Comparison of ENCODE assay signal across 8 mouse cellular contexts in genomic region chr11:120616617-120617294, GRCm38 (mm10). TPM values are rescaled to one million over a fixed set of nuclear protein-coding genes. Genes with fewer than 3 reads are reported as not detected.
DNase-seq lines count a peak whose midpoint lies in the region; ATAC-seq lines count a peak whose summit lies in the region.

No protein-coding gene starts in this region.

- peak overlapping the region; percentile 78 for H3K27ac ChIP-seq in heart, embryonic 15.5 days
- H3K27ac ChIP-seq in embryonic facial prominence, embryonic 13.5 days = peak overlapping the region; percentile 75; the same call in 1 of the 2 replicates

- 34% methylated on average over 4 of the region's 4 CpGs for WGBS in heart, embryonic 15.5 days
- WGBS in embryonic facial prominence, embryonic 13.5 days = 56% methylated on average over 4 of the region's 4 CpGs

- DNase-seq in heart, postnatal 25 days (ENCODE audit: low spot score) = no peak
- DNase-seq in kidney, adult 11 months = peak; percentile 82
- DNase-seq in right cerebral cortex, postnatal 14 days = no peak
- DNase-seq in adipocyte (ENCODE audit: low spot score) = no peak

- peaks cover 54% of the 10 kb centered on the region for H3K36me3 ChIP-seq in heart, embryonic 15.5 days
- H3K36me3 ChIP-seq in embryonic facial prominence, embryonic 13.5 days = peaks cover 68% of the 10 kb centered on the region

- peak overlapping the region; percentile 80 for H3K9ac ChIP-seq in heart, embryonic 15.5 days
- peak overlapping the region; percentile 88 for H3K9ac ChIP-seq in embryonic facial prominence, embryonic 13.5 days

- ATAC-seq in heart, embryonic 15.5 days (replicated peaks; ENCODE audit: insufficient number of reproducible peaks, insufficient read depth, low FRiP score, low read depth) = no peak
- ATAC-seq in embryonic facial prominence, embryonic 13.5 days (ENCODE audit: insufficient number of reproducible peaks, insufficient read depth, low FRiP score, low TSS enrichment, low read depth) = no peak
- ATAC-seq in megakaryocyte-erythroid progenitor cell, adult 5-6 weeks (replicated peaks; ENCODE audit: low FRiP score, low TSS enrichment, poor library complexity, severe bottlenecking) = peak; percentile 27
- no peak for ATAC-seq in megakaryocyte progenitor cell, adult 5-6 weeks (replicated peaks; ENCODE audit: poor library complexity)

- intact Hi-C loops in heart, postnatal 25 days (cut with DNase I) = no loop called here

- peaks cover 21% of the 10 kb centered on the region for H3K4me1 ChIP-seq in heart, embryonic 15.5 days (replicated peaks)
- H3K4me1 ChIP-seq in embryonic facial prominence, embryonic 13.5 days = peaks cover 17% of the 10 kb centered on the region

- H3K9me3 ChIP-seq in heart, embryonic 15.5 days (replicated peaks) = no peaks in the 10 kb centered on the region
- H3K9me3 ChIP-seq in embryonic facial prominence, embryonic 13.5 days = no peaks in the 10 kb centered on the region

- H3K27me3 ChIP-seq in heart, embryonic 15.5 days = no peaks in the 10 kb centered on the region
- H3K27me3 ChIP-seq in embryonic facial prominence, embryonic 13.5 days = no peaks in the 10 kb centered on the region

- peak overlapping the region; percentile 84 for H3K4me3 ChIP-seq in heart, embryonic 15.5 days
- peak overlapping the region; percentile 86 for H3K4me3 ChIP-seq in embryonic facial prominence, embryonic 13.5 days

- H3K4me2 ChIP-seq in heart, embryonic 15.5 days = peak overlapping the region; percentile 87
- H3K4me2 ChIP-seq in embryonic facial prominence, embryonic 13.5 days = peak overlapping the region; percentile 78

RNA-seq across cellular contexts. Expression of gene Pcyt2, which starts 1.0 kb away (rescaled TPM):
- 80.3 and 111 TPM in 2 replicates for polyA plus RNA-seq in heart, embryonic 15.5 days (2015; fragmentation: Nextera tagmentation; extraction: Ambion mirVana)
- total RNA-seq in heart, postnatal 25 days (2021) = 10 to 100 TPM; 54.2 to 59.3 TPM
- 150 and 152 TPM in 2 replicates for polyA plus RNA-seq in embryonic facial prominence, embryonic 13.5 days (2015; fragmentation: Nextera tagmentation; extraction: Ambion mirVana)
- total RNA-seq in megakaryocyte-erythroid progenitor cell, adult 5-6 weeks (2014; fragmentation: Nextera tagmentation) = 74.6 and 87.3 TPM in 2 replicates
- 28.5 and 29.6 TPM in 2 replicates for total RNA-seq in megakaryocyte-erythroid progenitor cell, adult 5-6 weeks (2017)
- 15.9 and 20.2 TPM in 2 replicates for total RNA-seq in megakaryocyte progenitor cell, adult 5-6 weeks (2015)
- 23.8 and 24.5 TPM in 2 replicates for total RNA-seq in megakaryocyte progenitor cell, adult 5-6 weeks (2017)

RNA-seq across cellular contexts. Expression of gene Sirt7, which starts 8.3 kb away (rescaled TPM):
- 17.6 and 25.1 TPM in 2 replicates for polyA plus RNA-seq in heart, embryonic 15.5 days (2015; fragmentation: Nextera tagmentation; extraction: Ambion mirVana)
- 1 to 10 TPM; 7.7 to 8.3 TPM for total RNA-seq in heart, postnatal 25 days (2021)
- polyA plus RNA-seq in embryonic facial prominence, embryonic 13.5 days (2015; fragmentation: Nextera tagmentation; extraction: Ambion mirVana) = 26.6 and 30.0 TPM in 2 replicates
- 62.8 and 79.3 TPM in 2 replicates for total RNA-seq in megakaryocyte-erythroid progenitor cell, adult 5-6 weeks (2014; fragmentation: Nextera tagmentation)
- total RNA-seq in megakaryocyte-erythroid progenitor cell, adult 5-6 weeks (2017) = 39.8 and 48.3 TPM in 2 replicates
- 22.9 and 24.2 TPM in 2 replicates for total RNA-seq in megakaryocyte progenitor cell, adult 5-6 weeks (2015)
- total RNA-seq in megakaryocyte progenitor cell, adult 5-6 weeks (2017) = 60.4 and 63.4 TPM in 2 replicates

RNA-seq across cellular contexts. Expression of gene Npb, which starts 8.5 kb away (rescaled TPM):
- polyA plus RNA-seq in heart, embryonic 15.5 days (2015; fragmentation: Nextera tagmentation; extraction: Ambion mirVana) = 11.7 and 13.0 TPM in 2 replicates
- not detected for total RNA-seq in heart, postnatal 25 days (2021)
- polyA plus RNA-seq in embryonic facial prominence, embryonic 13.5 days (2015; fragmentation: Nextera tagmentation; extraction: Ambion mirVana) = 0.98 and 1.7 TPM in 2 replicates
- total RNA-seq in megakaryocyte-erythroid progenitor cell, adult 5-6 weeks (2014; fragmentation: Nextera tagmentation) = 3.3 TPM in 1 of 2 replicates, not detected in the other
- not detected in 2 replicates for total RNA-seq in megakaryocyte-erythroid progenitor cell, adult 5-6 weeks (2017)
- 0.59 TPM in 1 of 2 replicates, not detected in the other for total RNA-seq in megakaryocyte progenitor cell, adult 5-6 weeks (2015)
- not detected in 2 replicates for total RNA-seq in megakaryocyte progenitor cell, adult 5-6 weeks (2017)

RNA-seq across cellular contexts. Expression of gene Mafg, which starts 16.6 kb away (rescaled TPM):
- 17.8 and 21.2 TPM in 2 replicates for polyA plus RNA-seq in heart, embryonic 15.5 days (2015; fragmentation: Nextera tagmentation; extraction: Ambion mirVana)
- total RNA-seq in heart, postnatal 25 days (2021) = 10 to 100 TPM; 38.7 to 42.1 TPM
- polyA plus RNA-seq in embryonic facial prominence, embryonic 13.5 days (2015; fragmentation: Nextera tagmentation; extraction: Ambion mirVana) = 22.0 and 30.0 TPM in 2 replicates
- total RNA-seq in megakaryocyte-erythroid progenitor cell, adult 5-6 weeks (2014; fragmentation: Nextera tagmentation) = 26.0 and 31.6 TPM in 2 replicates
- total RNA-seq in megakaryocyte-erythroid progenitor cell, adult 5-6 weeks (2017) = 11.7 and 12.2 TPM in 2 replicates
- total RNA-seq in megakaryocyte progenitor cell, adult 5-6 weeks (2015) = 15.0 and 16.4 TPM in 2 replicates
- total RNA-seq in megakaryocyte progenitor cell, adult 5-6 weeks (2017) = 24.2 and 29.5 TPM in 2 replicates

RNA-seq across cellular contexts. Expression of gene Anapc11, which starts 18.5 kb away (rescaled TPM):
- 175 and 182 TPM in 2 replicates for polyA plus RNA-seq in heart, embryonic 15.5 days (2015; fragmentation: Nextera tagmentation; extraction: Ambion mirVana)
- 10 to 100 TPM; 82.6 to 90.3 TPM for total RNA-seq in heart, postnatal 25 days (2021)
- 219 and 222 TPM in 2 replicates for polyA plus RNA-seq in embryonic facial prominence, embryonic 13.5 days (2015; fragmentation: Nextera tagmentation; extraction: Ambion mirVana)
- total RNA-seq in megakaryocyte-erythroid progenitor cell, adult 5-6 weeks (2014; fragmentation: Nextera tagmentation) = 84.0 and 110 TPM in 2 replicates
- total RNA-seq in megakaryocyte-erythroid progenitor cell, adult 5-6 weeks (2017) = 21.9 and 27.6 TPM in 2 replicates
- total RNA-seq in megakaryocyte progenitor cell, adult 5-6 weeks (2015) = 66.2 and 67.6 TPM in 2 replicates
- total RNA-seq in megakaryocyte progenitor cell, adult 5-6 weeks (2017) = 22.9 and 25.7 TPM in 2 replicates
